Mouse (Mus musculus) small intestine, adult 2 months (tissue): Measurements from ENCODE around the gene Abtb2. TPM values are rescaled to one million over a fixed set of nuclear protein-coding genes. Genes with fewer than 3 reads are reported as not detected.

Source experiments
- H3K27ac ChIP-seq: fragments of 200-500 bp; 2 replicates; pipeline ENCODE4 v1.5.1; 2012; ENCODE audit warnings: low read depth, low read length, control low read depth, inconsistent platforms; ENCODE audit not compliant: insufficient read depth
- H3K27me3 ChIP-seq: fragments of 200-500 bp; 2 replicates; pipeline ENCODE4 v1.6.1; 2012; ENCODE audit warnings: mild to moderate bottlenecking, moderate library complexity, low read length, inconsistent platforms; ENCODE audit not compliant: control insufficient read depth, insufficient read depth
- H3K36me3 ChIP-seq: fragments of 200-500 bp; 2 replicates; pipeline ENCODE4 v1.6.1; 2012; ENCODE audit warnings: mild to moderate bottlenecking, low read length, control low read depth, inconsistent platforms; ENCODE audit not compliant: control insufficient read depth, insufficient read depth
- H3K4me1 ChIP-seq: fragments of 200-500 bp; 2 replicates; pipeline ENCODE4 v1.6.1; 2012; ENCODE audit warnings: low read length, inconsistent platforms, mixed read lengths; ENCODE audit not compliant: control insufficient read depth, insufficient read depth, insufficient read length
- H3K4me3 ChIP-seq: fragments of 200-500 bp; 2 replicates; pipeline ENCODE4 v1.5.1; 2012; ENCODE audit warnings: low read depth, mild to moderate bottlenecking, control low read depth, inconsistent platforms, low read length, moderate library complexity
- CTCF ChIP-seq: fragments of 200-500 bp; IDR thresholded peaks from 2 replicates; pipeline ENCODE4 v1.5.1; 2012; ENCODE audit warnings: low read depth, mild to moderate bottlenecking, control low read depth, inconsistent platforms, low read length, moderate library complexity, mixed read lengths; ENCODE audit not compliant: insufficient replicate concordance, insufficient read length; ENCODE audit errors: extremely low read depth
- POLR2A ChIP-seq: fragments of 200-500 bp; IDR thresholded peaks from 2 replicates; pipeline ENCODE4 v1.6.1; 2012; ENCODE audit warnings: low read depth, mild to moderate bottlenecking, control low read depth, inconsistent platforms, low read length, moderate library complexity
- WGBS: fragments of 180-500 bp; shearing (Covaris S2); methylation state at CpG from one replicate; pipeline ENCODE4 v1.1.7; 2018; 5-methylcytosine and 5-hydroxymethylcytosine counted together
- polyA plus RNA-seq: library from polyadenylated mRNA; depleted of rRNA; stranded (reverse); fragments of >200 nt; gene quantifications from 2 replicates; pipeline ENCODE4 v1.2.3, GENCODE M21; 2012

The Abtb2 gene
- polyA plus RNA-seq, 1 experiment: 2.7 TPM

DNA sequence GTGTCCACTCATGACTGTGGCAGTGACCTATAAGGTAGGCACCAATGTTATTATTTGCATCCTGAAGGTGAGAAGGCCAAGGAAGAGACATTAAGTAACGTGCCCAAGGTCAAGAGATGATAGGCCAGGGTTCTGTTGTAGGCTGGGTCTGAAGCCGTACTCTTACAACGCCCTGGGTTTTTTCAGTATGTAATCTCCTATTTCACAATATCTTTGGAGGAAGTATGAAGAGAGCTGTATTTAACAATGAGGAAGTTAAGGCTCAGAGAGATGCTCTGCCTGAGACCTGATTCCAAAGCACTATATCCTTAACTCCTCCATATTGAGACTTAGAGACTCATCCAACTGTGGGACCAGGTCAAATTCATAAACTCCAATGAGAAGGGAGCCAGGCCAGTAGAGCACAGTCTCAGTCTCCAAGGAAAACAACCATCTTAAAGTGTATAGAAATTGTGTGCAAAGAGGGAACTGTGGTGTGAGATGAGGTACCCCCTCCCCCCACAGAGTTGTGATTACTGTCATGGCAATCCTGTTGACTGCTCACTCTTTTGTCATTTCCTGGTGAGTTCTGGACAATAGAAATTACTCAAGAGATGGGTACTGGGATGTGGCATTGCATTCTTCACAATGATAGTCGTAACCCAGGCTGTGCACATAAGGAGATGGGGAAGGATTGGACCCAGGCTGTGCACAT, 39.8 kb downstream of the Abtb2 start:
- TF ChIP-seq CTCF: no peak
- no peak for TF ChIP-seq POLR2A
- Histone ChIP-seq H3K4me1 (no peaks in the 10 kb centered on the region; the same call in 1 of the 2 replicates), H3K27me3 (no peaks in the 10 kb centered on the region), H3K4me3 (no peak overlapping the region), H3K27ac (no peak overlapping the region), H3K36me3 (no peaks in the 10 kb centered on the region)
- WGBS: 76% methylated on average over 4 of the region's 4 CpGs

DNA sequence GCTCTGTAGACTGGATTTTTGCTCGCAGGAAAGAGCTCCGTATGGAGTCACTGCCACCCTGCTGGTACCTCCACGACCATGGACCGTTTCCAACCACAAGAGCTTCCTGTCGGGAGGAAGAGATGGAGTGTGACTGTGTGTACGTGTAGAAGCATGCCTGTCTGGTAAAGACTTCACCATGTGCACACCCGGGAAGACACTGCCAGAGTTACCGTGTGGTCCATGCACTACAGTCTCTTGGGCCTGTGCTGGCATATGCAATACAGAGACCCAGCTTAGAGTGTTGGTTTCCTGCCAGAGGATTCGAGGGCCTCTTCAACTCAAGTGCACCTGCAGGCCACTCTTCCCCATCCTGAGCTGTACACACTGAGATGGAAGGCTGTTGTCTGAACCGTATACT, 41.8 kb downstream of the Abtb2 start:
- H3K36me3 ChIP-seq: no peaks in the 10 kb centered on the region
- WGBS: 76% methylated on average over 10 of the region's 10 CpGs
- H3K27ac ChIP-seq: no peak overlapping the region
- H3K27me3 ChIP-seq: no peaks in the 10 kb centered on the region
- TF ChIP-seq CTCF (no peak), POLR2A (no peak)
- H3K4me3 ChIP-seq: no peak overlapping the region
- H3K4me1 ChIP-seq: no peaks in the 10 kb centered on the region

DNA sequence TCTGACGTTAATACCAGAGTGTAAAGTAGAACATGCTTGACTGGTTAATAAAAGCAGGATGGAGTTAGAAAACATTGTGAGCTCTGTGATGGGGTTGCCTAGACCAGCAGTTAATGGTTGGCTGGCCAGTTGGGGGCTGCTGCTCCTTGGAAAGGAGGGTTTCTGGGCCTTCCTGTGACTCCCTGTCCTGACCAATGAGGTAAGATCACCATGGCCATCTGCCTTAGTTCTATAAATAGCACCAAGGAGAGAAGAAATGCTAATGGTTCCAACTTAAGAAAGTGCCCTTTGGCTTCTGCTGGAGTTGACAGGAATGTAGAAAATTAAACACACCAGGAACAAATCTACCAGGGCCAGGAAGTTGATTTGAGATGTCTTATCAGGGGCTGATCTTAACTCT, 42.8 kb downstream of the Abtb2 start:
- WGBS: 56% methylated on average over 1 of the region's 1 CpGs
- Histone ChIP-seq H3K4me3 (no peak overlapping the region), H3K27me3 (no peaks in the 10 kb centered on the region), H3K4me1 (no peaks in the 10 kb centered on the region), H3K27ac (no peak overlapping the region), H3K36me3 (no peaks in the 10 kb centered on the region)
- TF ChIP-seq POLR2A (no peak), CTCF (no peak)

DNA sequence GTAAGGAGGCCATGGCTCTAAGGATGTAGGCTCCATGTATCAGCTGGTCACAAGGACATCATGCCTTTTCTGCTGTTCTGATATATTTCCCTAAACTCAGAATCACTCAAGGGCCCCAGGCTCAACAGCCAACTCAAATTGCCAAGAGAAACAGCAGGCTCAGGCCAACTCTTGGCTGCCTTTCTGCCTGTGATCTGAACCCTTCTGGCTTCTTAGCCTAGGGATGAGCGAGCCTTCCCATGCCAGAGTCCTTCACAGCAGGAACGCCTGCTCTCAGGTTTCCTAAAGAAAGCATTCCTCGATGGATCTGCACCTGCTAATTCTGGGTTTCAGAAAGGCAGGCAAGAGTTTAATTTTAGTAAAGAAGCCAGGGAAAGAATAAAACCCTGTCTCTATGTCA, 43.4 kb downstream of the Abtb2 start:
- Histone ChIP-seq H3K27ac (no peak overlapping the region), H3K4me3 (no peak overlapping the region), H3K4me1 (no peaks in the 10 kb centered on the region), H3K36me3 (no peaks in the 10 kb centered on the region), H3K27me3 (no peaks in the 10 kb centered on the region)
- 84% methylated on average over 3 of the region's 3 CpGs for WGBS
- no peak for TF ChIP-seq POLR2A
- TF ChIP-seq CTCF: no peak

GRCm38 (mm10) chr2:103610831-103611535, 44.9 kb downstream of the Abtb2 start:
- 84% methylated on average over 8 of the region's 8 CpGs for WGBS
- Histone ChIP-seq H3K4me3 (no peak overlapping the region), H3K27ac (no peak overlapping the region), H3K36me3 (no peaks in the 10 kb centered on the region), H3K27me3 (no peaks in the 10 kb centered on the region), H3K4me1 (no peaks in the 10 kb centered on the region)
- TF ChIP-seq CTCF (no peak), POLR2A (no peak)

DNA sequence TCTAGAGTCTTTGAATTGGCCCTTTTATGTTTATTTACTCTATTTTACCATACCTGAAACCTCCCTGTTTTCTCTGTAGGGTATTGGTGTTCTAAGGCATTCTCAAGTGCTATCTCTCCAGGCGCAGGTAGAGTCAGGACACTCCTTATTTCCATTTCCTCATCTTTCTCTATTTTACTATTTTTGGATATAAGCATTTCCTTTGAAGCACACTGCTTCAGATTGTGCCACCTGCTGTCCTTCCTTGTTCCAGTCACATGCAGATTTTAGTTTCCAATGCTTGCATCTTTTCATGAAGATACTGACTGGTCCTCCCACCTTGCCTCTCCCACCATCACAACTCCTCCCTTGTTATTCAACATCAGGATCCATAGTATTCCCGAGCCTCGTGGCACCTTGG, 47.8 kb downstream of the Abtb2 start:
- Histone ChIP-seq H3K36me3 (no peaks in the 10 kb centered on the region), H3K27ac (no peak overlapping the region), H3K27me3 (no peaks in the 10 kb centered on the region), H3K4me3 (no peak overlapping the region), H3K4me1 (no peaks in the 10 kb centered on the region)
- 73% methylated on average over 3 of the region's 3 CpGs for WGBS
- TF ChIP-seq POLR2A (no peak), CTCF (no peak)

DNA sequence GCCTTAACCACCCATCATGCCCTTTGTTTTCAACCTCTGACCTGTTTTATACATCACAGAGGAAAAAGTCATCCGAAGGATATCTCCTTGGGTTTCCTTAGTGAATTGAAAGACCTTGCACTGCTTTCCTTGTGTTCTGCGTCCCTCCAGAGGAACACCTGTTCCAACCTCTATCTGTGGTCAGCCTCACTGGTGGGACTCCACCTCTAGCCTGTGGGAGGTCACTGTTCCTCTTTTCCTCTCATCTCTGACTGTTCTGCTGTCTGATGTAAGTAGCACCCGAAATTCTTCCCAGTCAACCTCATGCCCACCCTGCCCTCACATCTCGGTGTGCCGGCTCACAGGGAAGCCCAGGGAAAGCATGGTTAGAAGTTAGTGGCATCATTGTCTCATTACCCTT, 48.9 kb downstream of the Abtb2 start:
- no peaks in the 10 kb centered on the region for H3K27me3 ChIP-seq
- TF ChIP-seq CTCF (no peak), POLR2A (no peak)

GRCm38 (mm10) chr2:103618407-103618806, 52.3 kb downstream of the Abtb2 start:
- Histone ChIP-seq H3K27ac (no peak overlapping the region), H3K27me3 (no peaks in the 10 kb centered on the region), H3K4me3 (no peak overlapping the region), H3K4me1 (no peaks in the 10 kb centered on the region), H3K36me3 (no peaks in the 10 kb centered on the region)
- no peak for TF ChIP-seq CTCF
- TF ChIP-seq POLR2A: no peak

More for the DNA sequence above, 48.9 kb downstream of the Abtb2 start:
- Histone ChIP-seq H3K4me3 (no peak overlapping the region), H3K27ac (no peak overlapping the region), H3K36me3 (no peaks in the 10 kb centered on the region), H3K4me1 (no peaks in the 10 kb centered on the region)
- WGBS: 79% methylated on average over 5 of the region's 5 CpGs
